Mouse (Mus musculus): ENCODE data around the gene Dicer1.

DNA sequence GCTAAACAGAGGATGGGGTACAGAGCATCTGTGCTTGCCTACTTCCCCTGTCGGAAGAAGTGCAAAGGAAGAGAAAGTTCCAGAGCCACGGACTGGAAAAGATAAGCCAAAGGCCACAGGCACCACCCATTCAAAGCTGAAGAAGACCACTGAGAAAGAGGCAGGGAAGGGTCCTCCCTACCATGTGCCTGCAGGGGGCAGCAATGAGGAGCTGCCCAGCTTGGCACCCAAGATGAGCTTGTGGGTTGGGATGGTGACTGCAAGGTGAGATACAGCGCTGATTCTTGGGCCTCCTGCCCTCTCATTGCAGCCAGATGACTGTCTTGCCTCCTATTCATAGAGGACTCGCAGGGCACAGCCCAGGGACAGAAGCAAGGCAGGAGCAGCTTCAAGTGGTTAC is 15.4 kb upstream of the Dicer1 start:
- 0 out of 2 replicates have a peak, but pooled peaks have one; percentile 30 for TF ChIP-seq CTCF (IDR thresholded peaks at IDR 0.05; ENCODE audit: insufficient read depth, low read length)
- no peak for TF ChIP-seq POLR2A (IDR thresholded peaks at IDR 0.05; ENCODE audit: borderline replicate concordance, extremely low read depth, low read depth, low read length)
